Mouse (Mus musculus): Measurements from ENCODE around the gene Gm44502. TPM values are rescaled to one million over a fixed set of nuclear protein-coding genes. Genes with fewer than 3 reads are reported as not detected.

Gm44502 gene
- polyA plus RNA-seq, 1 experiment from 2014 or later: not detected

DNA sequence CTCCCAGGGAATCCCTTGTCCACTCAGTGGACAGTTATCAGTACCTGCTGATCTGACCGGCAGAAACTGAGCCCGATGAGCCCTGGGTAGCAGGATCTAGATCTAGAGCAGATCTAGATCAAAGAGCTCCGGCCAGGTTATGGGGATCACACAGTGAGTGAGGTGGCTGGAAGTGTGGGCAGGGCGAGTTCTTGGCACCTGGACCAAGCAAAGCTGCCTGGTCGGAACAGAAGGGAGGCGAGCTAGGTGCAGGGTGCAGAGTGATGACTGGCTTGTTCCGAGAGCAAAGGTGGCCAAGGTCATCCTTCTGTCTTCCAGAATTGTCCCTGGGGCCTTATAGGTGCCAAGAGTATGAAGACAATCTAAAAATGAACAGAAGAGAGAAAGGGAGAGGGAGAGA lies 30.3 kb upstream of the Gm44502 start:
- Histone ChIP-seq H3K9me3 (ENCODE audit: control insufficient read depth, low read length) (no peaks in the 10 kb centered on the region), H3K27me3 (replicated peaks; ENCODE audit: control insufficient read depth, insufficient read depth, low read length) (peaks cover 40% of the 10 kb centered on the region), H3K4me1 (replicated peaks; ENCODE audit: control insufficient read depth, insufficient read depth, low read length) (no peaks in the 10 kb centered on the region), H3K27ac (ENCODE audit: low read depth, low read length) (no peak overlapping the region), H3K9ac (ENCODE audit: low read depth, low read length) (no peak overlapping the region), H3K4me2 (no peak overlapping the region), H3K36me3 (ENCODE audit: control insufficient read depth, insufficient read depth, low read length) (no peaks in the 10 kb centered on the region), H3K4me3 (ENCODE audit: low read depth, low read length) (no peak overlapping the region)
- ATAC-seq (replicated peaks; ENCODE audit: low FRiP score): no peak
- 77% methylated on average over 7 of the region's 7 CpGs for WGBS
- DNase-seq (ENCODE audit: low spot score): no peak

DNA sequence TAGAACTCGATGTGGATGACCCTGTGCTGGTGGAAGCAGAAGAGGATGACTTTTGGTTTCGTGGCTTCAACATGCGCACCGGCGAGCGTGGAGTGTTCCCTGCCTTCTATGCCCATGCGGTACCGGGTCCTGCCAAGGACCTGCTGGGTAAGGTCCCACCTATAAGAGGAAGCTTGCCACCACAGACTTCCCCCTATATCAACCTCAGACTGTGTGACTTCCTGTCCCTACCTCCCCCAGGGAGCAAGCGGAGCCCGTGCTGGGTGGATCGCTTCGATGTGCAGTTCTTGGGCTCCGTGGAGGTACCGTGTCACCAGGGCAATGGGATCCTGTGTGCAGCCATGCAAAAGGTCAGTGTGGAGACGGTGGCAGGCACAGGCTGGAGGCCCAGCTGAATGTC lies 29.4 kb upstream of the Gm44502 start:
- no peak for ATAC-seq (replicated peaks; ENCODE audit: low FRiP score)
- peaks cover 49% of the 10 kb centered on the region for H3K27me3 ChIP-seq (replicated peaks; ENCODE audit: control insufficient read depth, insufficient read depth, low read length)
- no peak overlapping the region for H3K4me3 ChIP-seq (ENCODE audit: low read depth, low read length)
- H3K36me3 ChIP-seq (ENCODE audit: control insufficient read depth, insufficient read depth, low read length): no peaks in the 10 kb centered on the region
- no peaks in the 10 kb centered on the region for H3K9me3 ChIP-seq (ENCODE audit: control insufficient read depth, low read length)
- H3K9ac ChIP-seq (ENCODE audit: low read depth, low read length): no peak overlapping the region
- WGBS: 67% methylated on average over 15 of the region's 15 CpGs
- no peak for DNase-seq (ENCODE audit: low spot score)
- H3K27ac ChIP-seq (ENCODE audit: low read depth, low read length): no peak overlapping the region
- H3K4me2 ChIP-seq: no peak overlapping the region
- peaks cover 1% of the 10 kb centered on the region; the same call in 1 of the 2 replicates for H3K4me1 ChIP-seq (replicated peaks; ENCODE audit: control insufficient read depth, insufficient read depth, low read length)

GRCm38 (mm10) chr15:89455642-89456041 lies 26.1 kb upstream of the Gm44502 start:
- Histone ChIP-seq H3K9ac (ENCODE audit: low read depth, low read length) (no peak overlapping the region), H3K4me3 (ENCODE audit: low read depth, low read length) (no peak overlapping the region), H3K27me3 (replicated peaks; ENCODE audit: control insufficient read depth, insufficient read depth, low read length) (peaks cover 53% of the 10 kb centered on the region), H3K27ac (ENCODE audit: low read depth, low read length) (no peak overlapping the region), H3K36me3 (ENCODE audit: control insufficient read depth, insufficient read depth, low read length) (no peaks in the 10 kb centered on the region), H3K4me2 (no peak overlapping the region), H3K4me1 (replicated peaks; ENCODE audit: control insufficient read depth, insufficient read depth, low read length) (peaks cover 3% of the 10 kb centered on the region; the same call in 1 of the 2 replicates), H3K9me3 (ENCODE audit: control insufficient read depth, low read length) (no peaks in the 10 kb centered on the region)
- WGBS: 67% methylated on average over 6 of the region's 6 CpGs
- no peak for ATAC-seq (replicated peaks; ENCODE audit: low FRiP score)
- DNase-seq (ENCODE audit: low spot score): no peak

DNA sequence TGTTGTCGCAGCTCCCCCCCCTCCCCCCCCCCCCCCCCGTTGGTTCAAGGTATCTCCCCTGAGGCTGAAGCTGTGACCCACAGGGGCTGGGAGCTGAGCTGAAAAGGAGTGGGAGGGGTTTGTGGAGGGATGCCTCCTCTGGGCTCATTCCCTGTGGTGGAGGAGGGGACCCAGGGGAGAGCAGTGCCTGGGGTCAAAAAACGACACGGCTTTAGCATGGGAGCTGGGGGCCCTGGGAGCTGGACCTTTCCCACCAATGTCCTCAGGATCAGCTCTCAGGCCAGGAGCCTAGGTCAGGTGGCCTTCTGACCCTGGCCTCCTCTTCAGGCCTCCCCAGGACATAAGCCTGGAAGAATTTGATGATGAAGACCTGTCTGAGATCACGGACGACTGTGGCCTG lies 25.4 kb upstream of the Gm44502 start:
- DNase-seq (ENCODE audit: low spot score) (no peak), ATAC-seq (replicated peaks; ENCODE audit: low FRiP score) (no peak)
- H3K4me1 ChIP-seq (replicated peaks; ENCODE audit: control insufficient read depth, insufficient read depth, low read length): peaks cover 3% of the 10 kb centered on the region; the same call in 1 of the 2 replicates
- no peaks in the 10 kb centered on the region for H3K9me3 ChIP-seq (ENCODE audit: control insufficient read depth, low read length)
- H3K27ac ChIP-seq (ENCODE audit: low read depth, low read length): no peak overlapping the region
- no peak overlapping the region for H3K4me2 ChIP-seq
- H3K9ac ChIP-seq (ENCODE audit: low read depth, low read length): no peak overlapping the region
- WGBS: 32% methylated on average over 4 of the region's 6 CpGs
- no peaks in the 10 kb centered on the region for H3K36me3 ChIP-seq (ENCODE audit: control insufficient read depth, insufficient read depth, low read length)
- H3K27me3 ChIP-seq (replicated peaks; ENCODE audit: control insufficient read depth, insufficient read depth, low read length): peaks cover 53% of the 10 kb centered on the region
- H3K4me3 ChIP-seq (ENCODE audit: low read depth, low read length): no peak overlapping the region

DNA sequence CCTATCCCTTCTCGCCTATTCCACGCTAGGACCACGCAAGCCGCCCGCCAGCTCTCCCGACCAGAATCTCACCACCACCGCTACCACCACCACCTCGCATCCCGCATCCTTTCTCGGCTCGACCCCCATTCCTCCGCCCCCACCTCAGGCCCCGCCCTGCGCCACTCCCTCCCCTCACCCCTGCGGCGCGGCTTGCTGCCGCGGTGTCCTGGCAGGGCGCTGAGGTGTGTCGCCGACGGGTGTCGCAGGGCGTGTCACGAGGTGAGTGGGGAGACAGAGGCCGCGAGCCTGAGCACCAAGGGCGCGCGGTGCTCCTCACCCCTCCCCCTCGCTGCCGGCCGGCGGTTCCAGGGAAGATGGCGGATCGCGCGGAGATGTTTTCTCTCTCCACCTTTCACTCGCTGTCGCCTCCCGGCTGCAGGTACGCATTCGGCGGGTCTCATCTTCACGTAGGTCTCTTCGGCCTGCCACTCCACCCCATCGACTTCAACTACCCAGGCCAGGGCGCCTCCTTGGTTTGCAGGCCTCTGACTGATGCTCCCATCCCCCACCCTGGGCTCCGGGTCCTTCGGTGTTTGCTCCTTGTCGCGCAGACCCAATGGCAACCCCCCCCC lies 24.5 kb upstream of the Gm44502 start, which contains the start of gene Mapk8ip2:
Gene Mapk8ip2 (plus strand): TSS at position 49 of the 614 bp plus-strand sequence.
- peak within 1 kb of the TSS; percentile 74 for H3K4me2 ChIP-seq
- ATAC-seq (replicated peaks; ENCODE audit: low FRiP score) (no peak; the same call in 1 of the 2 replicates), DNase-seq (ENCODE audit: low spot score) (no peak)
- H3K4me1 ChIP-seq (replicated peaks; ENCODE audit: control insufficient read depth, insufficient read depth, low read length): peaks cover 3% of the 10 kb centered on the region; the same call in 1 of the 2 replicates
- H3K27ac ChIP-seq (ENCODE audit: low read depth, low read length): no peak within 1 kb of the TSS
- H3K9ac ChIP-seq (ENCODE audit: low read depth, low read length): no peak within 1 kb of the TSS
- H3K4me3 ChIP-seq (ENCODE audit: low read depth, low read length): peak within 1 kb of the TSS; percentile 51
- no peaks in the 10 kb centered on the region for H3K9me3 ChIP-seq (ENCODE audit: control insufficient read depth, low read length)
- peaks cover 51% of the 10 kb centered on the region for H3K27me3 ChIP-seq (replicated peaks; ENCODE audit: control insufficient read depth, insufficient read depth, low read length)
- no peaks in the 10 kb centered on the region for H3K36me3 ChIP-seq (ENCODE audit: control insufficient read depth, insufficient read depth, low read length)
- 2% methylated on average over 53 of the region's 53 CpGs for WGBS

GRCm38 (mm10) chr15:89452906-89453864 lies 23.7 kb upstream of the Gm44502 start:
- Histone ChIP-seq H3K27ac (ENCODE audit: low read depth, low read length) (no peak overlapping the region), H3K4me3 (ENCODE audit: low read depth, low read length) (peak overlapping the region; percentile 51), H3K4me1 (replicated peaks; ENCODE audit: control insufficient read depth, insufficient read depth, low read length) (peaks cover 3% of the 10 kb centered on the region; the same call in 1 of the 2 replicates), H3K9ac (ENCODE audit: low read depth, low read length) (no peak overlapping the region), H3K9me3 (ENCODE audit: control insufficient read depth, low read length) (no peaks in the 10 kb centered on the region), H3K36me3 (ENCODE audit: control insufficient read depth, insufficient read depth, low read length) (no peaks in the 10 kb centered on the region), H3K4me2 (peak overlapping the region; percentile 74), H3K27me3 (replicated peaks; ENCODE audit: control insufficient read depth, insufficient read depth, low read length) (peaks cover 49% of the 10 kb centered on the region)
- 6% methylated on average over 24 of the region's 24 CpGs for WGBS
- peak; percentile 60; the same call in 1 of the 2 replicates for ATAC-seq (replicated peaks; ENCODE audit: low FRiP score)
- peak; percentile 80 for DNase-seq (ENCODE audit: low spot score)

DNA sequence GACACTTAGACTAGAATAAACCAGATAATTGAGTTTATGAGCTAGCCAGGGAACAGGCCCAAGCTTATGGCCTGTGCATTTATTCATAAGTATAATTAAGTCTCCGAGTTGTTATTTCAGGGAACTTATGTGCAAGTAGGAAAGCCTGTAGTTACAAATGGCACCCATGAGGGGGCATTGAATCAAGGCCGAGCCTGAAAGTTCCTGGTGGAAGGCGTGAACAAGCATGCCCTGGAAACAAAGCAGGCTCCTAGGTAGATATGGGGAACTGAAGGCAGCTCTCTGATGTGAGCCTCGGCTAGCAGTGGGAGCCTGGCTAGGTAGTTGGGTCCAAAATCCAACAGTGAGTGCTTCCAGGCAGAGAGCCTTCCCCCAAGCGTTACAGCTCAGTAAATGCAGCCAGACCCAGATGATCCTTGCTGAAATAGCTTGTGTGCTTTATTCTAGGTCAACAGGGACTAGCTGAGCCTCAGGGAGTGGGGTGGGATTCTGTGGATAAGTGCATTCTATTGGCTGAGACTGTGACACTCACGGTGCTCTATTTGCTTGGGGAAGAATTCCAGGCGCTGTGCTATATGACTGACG lies 13.1 kb upstream of the Gm44502 start:
- WGBS: 34% methylated on average over 8 of the region's 8 CpGs
- H3K9ac ChIP-seq (ENCODE audit: low read depth, low read length): no peak overlapping the region
- no peak for DNase-seq (ENCODE audit: low spot score)

DNA sequence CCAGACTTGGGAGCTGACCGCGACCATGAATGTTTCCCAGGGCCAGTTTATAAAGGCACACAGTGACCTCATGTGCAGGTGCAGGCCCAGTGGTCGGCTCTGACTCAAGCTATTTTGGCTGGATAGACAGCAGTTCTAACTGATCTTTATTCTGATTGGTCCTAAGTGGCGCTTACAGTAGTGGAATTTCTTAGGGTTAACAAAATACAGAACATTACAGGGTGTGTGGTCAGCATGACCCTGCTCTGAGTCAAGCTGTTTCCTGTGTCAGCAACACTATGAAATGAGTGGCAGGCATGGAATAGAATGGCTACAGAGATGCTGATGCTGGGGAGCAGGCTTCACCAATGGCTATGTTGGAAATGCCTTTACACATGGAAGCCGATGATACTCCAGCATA lies 6.4 kb upstream of the Gm44502 start:
- no peak overlapping the region for H3K4me2 ChIP-seq
- H3K4me1 ChIP-seq (replicated peaks; ENCODE audit: control insufficient read depth, insufficient read depth, low read length): peaks cover 2% of the 10 kb centered on the region; the same call in 1 of the 2 replicates
- DNase-seq (ENCODE audit: low spot score) (no peak), ATAC-seq (replicated peaks; ENCODE audit: low FRiP score) (no peak)
- no peak overlapping the region for H3K9ac ChIP-seq (ENCODE audit: low read depth, low read length)
- H3K9me3 ChIP-seq (ENCODE audit: control insufficient read depth, low read length): no peaks in the 10 kb centered on the region
- H3K36me3 ChIP-seq (ENCODE audit: control insufficient read depth, insufficient read depth, low read length): no peaks in the 10 kb centered on the region
- 83% methylated on average over 5 of the region's 5 CpGs for WGBS
- H3K27ac ChIP-seq (ENCODE audit: low read depth, low read length): no peak overlapping the region
- H3K4me3 ChIP-seq (ENCODE audit: low read depth, low read length): no peak overlapping the region
- H3K27me3 ChIP-seq (replicated peaks; ENCODE audit: control insufficient read depth, insufficient read depth, low read length): no peaks in the 10 kb centered on the region

More for the DNA sequence above, 13.1 kb upstream of the Gm44502 start:
- Histone ChIP-seq H3K4me2 (no peak overlapping the region), H3K27me3 (replicated peaks; ENCODE audit: control insufficient read depth, insufficient read depth, low read length) (no peaks in the 10 kb centered on the region), H3K27ac (ENCODE audit: low read depth, low read length) (no peak overlapping the region), H3K4me3 (ENCODE audit: low read depth, low read length) (no peak overlapping the region), H3K36me3 (ENCODE audit: control insufficient read depth, insufficient read depth, low read length) (no peaks in the 10 kb centered on the region), H3K4me1 (replicated peaks; ENCODE audit: control insufficient read depth, insufficient read depth, low read length) (no peaks in the 10 kb centered on the region), H3K9me3 (ENCODE audit: control insufficient read depth, low read length) (no peaks in the 10 kb centered on the region)
- ATAC-seq (replicated peaks; ENCODE audit: low FRiP score): no peak

All from liver, embryonic 11.5 days (tissue).